Mouse (Mus musculus): ENCODE measurements around the gene Cdk6. TPM values are rescaled to one million over a fixed set of nuclear protein-coding genes. Genes with fewer than 3 reads are reported as not detected.
"Not testable (repeated sequence)": the region's sequence is repeated elsewhere in the genome, so short reads cannot be mapped to it uniquely, and the experiment has no call there.

Gene Cdk6
- polyA plus RNA-seq, 1 experiment, result 24.1 TPM

- Histone ChIP-seq H3K27ac (ENCODE audit: insufficient read depth, low read depth, low read length) (no peak overlapping the region), H3K4me3 (ENCODE audit: insufficient read depth, low read length) (no peak overlapping the region), H3K4me1 (ENCODE audit: control insufficient read depth, insufficient read depth, low read length) (peaks cover 13% of the 10 kb centered on the region)
- no peak for TF ChIP-seq CTCF (IDR thresholded peaks at IDR 0.05; ENCODE audit: low read depth, low read length)
- TF ChIP-seq POLR2A (IDR thresholded peaks at IDR 0.05; ENCODE audit: borderline replicate concordance, low read depth, low read length), result no peak
Measured at GRCm38 (mm10) chr5:3405503-3405902, 64.2 kb downstream of the Cdk6 start.

GRCm38 (mm10) chr5:3407926-3408325 lies 66.6 kb downstream of the Cdk6 start:
- Histone ChIP-seq H3K4me1 (ENCODE audit: control insufficient read depth, insufficient read depth, low read length) (peaks cover 13% of the 10 kb centered on the region), H3K4me3 (ENCODE audit: insufficient read depth, low read length) (no peak overlapping the region), H3K27ac (ENCODE audit: insufficient read depth, low read depth, low read length) (no peak overlapping the region)
- TF ChIP-seq POLR2A (IDR thresholded peaks at IDR 0.05; ENCODE audit: borderline replicate concordance, low read depth, low read length) (no peak), CTCF (IDR thresholded peaks at IDR 0.05; ENCODE audit: low read depth, low read length) (no peak)

GRCm38 (mm10) chr5:3418183-3418582 lies 76.9 kb downstream of the Cdk6 start:
- H3K4me1 ChIP-seq (ENCODE audit: control insufficient read depth, insufficient read depth, low read length), result peaks cover 22% of the 10 kb centered on the region

GRCm38 (mm10) chr5:3420094-3420831 lies 79.0 kb downstream of the Cdk6 start:
- Histone ChIP-seq H3K4me3 (ENCODE audit: insufficient read depth, low read length) (peak overlapping the region; percentile 50), H3K27ac (ENCODE audit: insufficient read depth, low read depth, low read length) (peak overlapping the region; percentile 97), H3K4me1 (ENCODE audit: control insufficient read depth, insufficient read depth, low read length) (peaks cover 30% of the 10 kb centered on the region)
- TF ChIP-seq POLR2A (IDR thresholded peaks at IDR 0.05; ENCODE audit: borderline replicate concordance, low read depth, low read length), result no peak
- no peak for TF ChIP-seq CTCF (IDR thresholded peaks at IDR 0.05; ENCODE audit: low read depth, low read length)

More at GRCm38 (mm10) chr5:3418183-3418582, 76.9 kb downstream of the Cdk6 start:
- H3K27ac ChIP-seq (ENCODE audit: insufficient read depth, low read depth, low read length); H3K4me3 ChIP-seq (ENCODE audit: insufficient read depth, low read length): not testable (repeated sequence)

GRCm38 (mm10) chr5:3420832-3421228 lies 79.5 kb downstream of the Cdk6 start:
- Histone ChIP-seq H3K27ac (ENCODE audit: insufficient read depth, low read depth, low read length) (peak overlapping the region; percentile 97), H3K4me1 (ENCODE audit: control insufficient read depth, insufficient read depth, low read length) (peaks cover 32% of the 10 kb centered on the region), H3K4me3 (ENCODE audit: insufficient read depth, low read length) (no peak overlapping the region; the same call in 1 of the 2 replicates)
- TF ChIP-seq POLR2A (IDR thresholded peaks at IDR 0.05; ENCODE audit: borderline replicate concordance, low read depth, low read length) (no peak), CTCF (IDR thresholded peaks at IDR 0.05; ENCODE audit: low read depth, low read length) (no peak)

- not testable (repeated sequence) for H3K27ac ChIP-seq (ENCODE audit: insufficient read depth, low read depth, low read length); H3K4me3 ChIP-seq (ENCODE audit: insufficient read depth, low read length)
- H3K4me1 ChIP-seq (ENCODE audit: control insufficient read depth, insufficient read depth, low read length), result peaks cover 41% of the 10 kb centered on the region
Measured at GRCm38 (mm10) chr5:3433131-3433700, 91.9 kb downstream of the Cdk6 start.

- not testable (repeated sequence) for H3K4me3 ChIP-seq (ENCODE audit: insufficient read depth, low read length)
- H3K4me1 ChIP-seq (ENCODE audit: control insufficient read depth, insufficient read depth, low read length), result peaks cover 36% of the 10 kb centered on the region
- H3K27ac ChIP-seq (ENCODE audit: insufficient read depth, low read depth, low read length), result 0 out of 2 replicates have a peak overlapping the region, but pooled peaks have one; percentile 30
Measured at GRCm38 (mm10) chr5:3434105-3434504, 92.8 kb downstream of the Cdk6 start.

- H3K4me3 ChIP-seq (ENCODE audit: insufficient read depth, low read length); H3K27ac ChIP-seq (ENCODE audit: insufficient read depth, low read depth, low read length); H3K4me1 ChIP-seq (ENCODE audit: control insufficient read depth, insufficient read depth, low read length): not testable (repeated sequence)
Measured at GRCm38 (mm10) chr5:3438453-3439003, 97.2 kb downstream of the Cdk6 start.

GRCm38 (mm10) chr5:3439386-3439785 lies 98.1 kb downstream of the Cdk6 start:
- not testable (repeated sequence) for H3K27ac ChIP-seq (ENCODE audit: insufficient read depth, low read depth, low read length); H3K4me1 ChIP-seq (ENCODE audit: control insufficient read depth, insufficient read depth, low read length); H3K4me3 ChIP-seq (ENCODE audit: insufficient read depth, low read length)

- not testable (repeated sequence) for H3K4me3 ChIP-seq (ENCODE audit: insufficient read depth, low read length); H3K4me1 ChIP-seq (ENCODE audit: control insufficient read depth, insufficient read depth, low read length); H3K27ac ChIP-seq (ENCODE audit: insufficient read depth, low read depth, low read length)
Measured at GRCm38 (mm10) chr5:3442524-3442923, 101.2 kb downstream of the Cdk6 start.

- H3K4me3 ChIP-seq (ENCODE audit: insufficient read depth, low read length); H3K4me1 ChIP-seq (ENCODE audit: control insufficient read depth, insufficient read depth, low read length); H3K27ac ChIP-seq (ENCODE audit: insufficient read depth, low read depth, low read length): not testable (repeated sequence)
Measured at GRCm38 (mm10) chr5:3451233-3451632, 109.9 kb downstream of the Cdk6 start.

GRCm38 (mm10) chr5:3453946-3454345 lies 112.7 kb downstream of the Cdk6 start:
- H3K4me3 ChIP-seq (ENCODE audit: insufficient read depth, low read length); H3K4me1 ChIP-seq (ENCODE audit: control insufficient read depth, insufficient read depth, low read length); H3K27ac ChIP-seq (ENCODE audit: insufficient read depth, low read depth, low read length): not testable (repeated sequence)
